ENCODE assay signal across 8 mouse cellular contexts in the genomic region with DNA sequence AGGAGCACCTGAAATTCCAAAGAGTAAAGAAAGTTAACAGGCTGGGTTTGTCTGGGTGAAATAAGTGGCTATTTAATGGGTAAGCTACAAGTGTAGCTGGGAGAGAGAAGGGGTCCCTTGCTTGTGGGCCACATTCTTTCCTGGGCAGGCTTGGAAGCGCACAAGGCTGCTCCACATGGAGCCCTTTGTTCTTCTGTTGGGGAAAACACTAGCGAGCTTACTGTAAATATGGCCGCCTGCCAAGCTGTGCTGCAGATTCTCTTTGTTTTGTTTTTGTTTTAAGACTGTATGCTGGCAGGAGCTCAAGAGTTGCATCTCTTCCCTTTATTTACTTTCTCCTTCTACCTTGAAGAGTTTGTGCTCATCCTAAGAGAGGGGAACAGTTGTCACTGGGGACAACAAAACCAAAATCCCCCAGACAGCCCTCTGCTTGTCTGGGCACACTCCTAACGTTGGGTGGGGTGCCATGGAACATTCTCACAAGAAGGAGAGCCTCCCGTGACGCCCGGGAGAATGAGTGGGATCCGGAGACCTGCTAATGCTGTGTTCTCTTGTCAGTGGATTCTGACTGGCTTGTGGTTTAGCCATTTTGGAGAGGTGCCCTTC.
A peak's percentile ranks its signal among the peaks of the same experiment; 100 is the strongest.
DNase-seq lines count a peak whose midpoint lies in the region; ATAC-seq and TF ChIP-seq lines count a peak whose summit lies in the region.

No protein-coding gene starts in this region.

- no peaks in the 10 kb centered on the region for H3K27me3 ChIP-seq in midbrain, embryonic 13.5 days
- no peaks in the 10 kb centered on the region for H3K27me3 ChIP-seq in midbrain, embryonic 10.5 days (ENCODE audit: low read depth, poor library complexity, severe bottlenecking)
- no peaks in the 10 kb centered on the region for H3K27me3 ChIP-seq in heart, postnatal 0 days (ENCODE audit: control insufficient read depth, insufficient read depth, low read length)
- no peaks in the 10 kb centered on the region for H3K27me3 ChIP-seq in midbrain, embryonic 14.5 days (ENCODE audit: control insufficient read depth, insufficient read depth, low read length)

- no peak overlapping the region for H3K4me2 ChIP-seq in midbrain, embryonic 13.5 days (replicated peaks)
- no peak overlapping the region for H3K4me2 ChIP-seq in heart, postnatal 0 days (ENCODE audit: low read depth, low read length)
- H3K4me2 ChIP-seq in midbrain, embryonic 14.5 days (ENCODE audit: low read length), result no peak overlapping the region

- ATAC-seq in midbrain, embryonic 13.5 days, result peak; percentile 89
- ATAC-seq in heart, postnatal 0 days (ENCODE audit: insufficient read depth, low read depth), result peak; percentile 13; the same call in 1 of the 2 replicates
- peak; percentile 35; the same call in 1 of the 2 replicates for ATAC-seq in midbrain, embryonic 14.5 days (ENCODE audit: low FRiP score, low TSS enrichment)

- no peak overlapping the region for H3K4me3 ChIP-seq in midbrain, embryonic 13.5 days (replicated peaks)
- no peak overlapping the region for H3K4me3 ChIP-seq in midbrain, embryonic 10.5 days
- no peak overlapping the region for H3K4me3 ChIP-seq in heart, postnatal 0 days (ENCODE audit: low read depth, low read length)
- no peak overlapping the region for H3K4me3 ChIP-seq in midbrain, embryonic 14.5 days (replicated peaks; ENCODE audit: low read depth, low read length)

- H3K27ac ChIP-seq in midbrain, embryonic 13.5 days, result no peak overlapping the region
- no peak overlapping the region for H3K27ac ChIP-seq in midbrain, embryonic 10.5 days (replicated peaks)
- peak overlapping the region; percentile 61 for H3K27ac ChIP-seq in heart, postnatal 0 days (ENCODE audit: low read depth)
- H3K27ac ChIP-seq in midbrain, embryonic 14.5 days (replicated peaks; ENCODE audit: low read depth, low read length), result no peak overlapping the region

- peak; percentile 10 for DNase-seq in adrenal gland, postnatal 25 days
- no peak for DNase-seq in adrenal gland, adult 18-20 months (ENCODE audit: low spot score in 2 of 2)
- DNase-seq in midbrain, embryonic 10.5 days (ENCODE audit: low spot score), result no peak
- peak; percentile 39 for DNase-seq in heart, postnatal 0 days (ENCODE audit: low spot score)
- DNase-seq in midbrain, embryonic 14.5 days, result peak; percentile 70
- no peak for DNase-seq in spleen, adult 18-20 months
- DNase-seq in left cerebral cortex, adult 11 months (ENCODE audit: low spot score), result no peak

- WGBS in midbrain, embryonic 13.5 days, result 62% methylated on average over 8 of the region's 8 CpGs
- 58% methylated on average over 8 of the region's 8 CpGs for WGBS in midbrain, embryonic 10.5 days
- WGBS in heart, postnatal 0 days, result 54% methylated on average over 8 of the region's 8 CpGs
- 47% methylated on average over 8 of the region's 8 CpGs for WGBS in midbrain, embryonic 14.5 days

- H3K9ac ChIP-seq in midbrain, embryonic 13.5 days (replicated peaks), result no peak overlapping the region
- no peak overlapping the region for H3K9ac ChIP-seq in heart, postnatal 0 days (replicated peaks; ENCODE audit: low read depth, low read length)
- no peak overlapping the region for H3K9ac ChIP-seq in midbrain, embryonic 14.5 days (replicated peaks; ENCODE audit: low read length)

- no peak for TF ChIP-seq CTCF in heart, postnatal 0 days (IDR thresholded peaks at IDR 0.05; ENCODE audit: low read depth)

- no peaks in the 10 kb centered on the region for H3K36me3 ChIP-seq in midbrain, embryonic 13.5 days
- H3K36me3 ChIP-seq in midbrain, embryonic 10.5 days, result no peaks in the 10 kb centered on the region
- H3K36me3 ChIP-seq in heart, postnatal 0 days (replicated peaks; ENCODE audit: control insufficient read depth, insufficient read depth, low read length), result no peaks in the 10 kb centered on the region
- no peaks in the 10 kb centered on the region for H3K36me3 ChIP-seq in midbrain, embryonic 14.5 days (ENCODE audit: control insufficient read depth, insufficient read depth, low read length)

- H3K9me3 ChIP-seq in midbrain, embryonic 13.5 days, result no peaks in the 10 kb centered on the region
- no peaks in the 10 kb centered on the region for H3K9me3 ChIP-seq in midbrain, embryonic 10.5 days (replicated peaks)
- no peaks in the 10 kb centered on the region for H3K9me3 ChIP-seq in heart, postnatal 0 days (replicated peaks; ENCODE audit: control insufficient read depth, low read length)
- no peaks in the 10 kb centered on the region for H3K9me3 ChIP-seq in midbrain, embryonic 14.5 days (ENCODE audit: control insufficient read depth, low read length)

- no peak for TF ChIP-seq EP300 in heart, postnatal 0 days (IDR thresholded peaks at IDR 0.05; ENCODE audit: low read depth)

- no peaks in the 10 kb centered on the region; the same call in 1 of the 2 replicates for H3K4me1 ChIP-seq in midbrain, embryonic 13.5 days (replicated peaks)
- no peaks in the 10 kb centered on the region for H3K4me1 ChIP-seq in midbrain, embryonic 10.5 days
- H3K4me1 ChIP-seq in heart, postnatal 0 days (ENCODE audit: control insufficient read depth, insufficient read depth), result peaks cover 15% of the 10 kb centered on the region
- no peaks in the 10 kb centered on the region for H3K4me1 ChIP-seq in midbrain, embryonic 14.5 days (ENCODE audit: control insufficient read depth, insufficient read depth, low read length)

Comparison
In these comparisons a context has a peak if more than half of its experiments do, and no peak if none do; other contexts are left out.
1. DNase-seq: peak in adrenal gland, postnatal 25 days (single experiment), heart, postnatal 0 days (single experiment) and midbrain, embryonic 14.5 days (single experiment); none in adrenal gland, adult 18-20 months (0 of 2), midbrain, embryonic 10.5 days (single experiment), spleen, adult 18-20 months (0 of 2) and left cerebral cortex, adult 11 months (single experiment).
2. ATAC-seq: peak in every context shown above with its lines; median percentile 89 in midbrain, embryonic 13.5 days; 35 in midbrain, embryonic 14.5 days; 13 in heart, postnatal 0 days.